Mouse (Mus musculus) CD4-positive helper T cell, adult 2 months (primary cell): ENCODE results near the gene Itih3.

Experiments used
- DNase-seq: peaks from one replicate; pipeline ENCODE4 v3.0.0-alpha.2; 2012; ENCODE audit warnings: low read depth, missing footprints, low spot score

The Itih3 gene

GRCm38 (mm10) chr14:30923375-30924105, at the start of gene Itih3:
Gene Itih3 (minus strand): TSS chr14:30923760.
- no peak for DNase-seq

DNA sequence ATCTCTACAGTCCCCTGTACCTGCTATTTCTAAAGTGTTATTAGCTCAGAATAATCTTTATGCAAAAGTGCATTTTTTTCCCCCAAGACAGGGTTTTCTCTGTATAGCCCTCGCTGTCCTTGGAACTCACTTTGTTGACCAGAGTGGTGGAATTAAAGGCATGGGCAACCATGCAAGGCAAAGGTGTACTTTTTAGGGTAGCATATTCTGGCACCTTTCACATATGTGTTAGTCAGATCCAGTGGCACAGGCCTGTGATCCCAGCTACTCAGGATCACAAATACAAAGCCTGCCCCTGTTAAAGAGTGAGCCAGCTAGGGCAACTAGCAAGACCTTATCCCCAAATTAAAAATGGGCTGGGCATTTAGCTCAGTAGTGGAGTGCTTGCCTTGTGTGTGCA, 36.8 kb upstream of the Itih3 start:
- no peak for DNase-seq

DNA sequence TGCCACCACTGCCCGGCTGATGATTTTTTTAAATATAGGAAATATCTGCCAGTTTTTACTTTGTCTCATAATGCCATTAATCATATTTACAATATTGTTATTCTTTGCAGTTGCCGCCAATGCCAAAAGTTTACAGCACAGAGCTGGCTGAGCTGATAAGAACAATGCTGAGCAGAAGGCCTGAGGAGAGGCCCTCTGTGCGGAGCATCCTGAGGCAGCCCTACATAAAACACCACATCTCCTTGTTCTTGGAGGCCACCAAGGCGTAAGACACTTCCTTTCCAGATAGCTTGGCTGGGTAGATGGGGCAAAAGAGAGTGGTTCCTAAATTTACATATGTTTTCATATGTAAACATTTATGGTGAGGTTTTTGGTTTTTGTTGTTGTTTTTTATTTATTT, 35.5 kb upstream of the Itih3 start:
- DNase-seq, result no peak

GRCm38 (mm10) chr14:30958517-30958916, 35.0 kb upstream of the Itih3 start:
- no peak for DNase-seq

GRCm38 (mm10) chr14:30951154-30951825, 27.7 kb upstream of the Itih3 start, which contains the start of gene Nek4:
Gene Nek4 (plus strand): TSS chr14:30951377.
- DNase-seq, result peak; percentile 94

- DNase-seq, result no peak
Measured at GRCm38 (mm10) chr14:30949986-30950385, 26.4 kb upstream of the Itih3 start.

DNA sequence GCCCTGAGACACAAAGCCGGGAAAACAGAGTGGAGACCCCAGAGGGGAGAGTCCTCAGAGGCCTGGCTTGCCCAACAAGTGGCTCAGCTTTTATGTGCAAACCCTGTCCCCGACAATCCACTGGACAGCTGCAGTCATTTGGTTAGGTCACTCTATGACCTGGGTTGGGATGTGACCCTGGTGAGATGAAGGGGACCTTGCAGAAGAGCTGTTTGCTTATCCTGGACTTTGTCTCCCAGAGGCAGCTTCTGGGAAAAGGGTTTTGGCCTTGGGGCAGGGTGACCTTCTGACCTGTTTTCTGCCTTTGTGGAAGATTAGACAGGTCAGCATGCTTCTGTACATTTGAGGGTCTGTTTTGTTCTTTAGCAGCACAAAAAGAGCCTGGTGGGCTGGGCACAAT, 21.2 kb upstream of the Itih3 start:
- no peak for DNase-seq

DNA sequence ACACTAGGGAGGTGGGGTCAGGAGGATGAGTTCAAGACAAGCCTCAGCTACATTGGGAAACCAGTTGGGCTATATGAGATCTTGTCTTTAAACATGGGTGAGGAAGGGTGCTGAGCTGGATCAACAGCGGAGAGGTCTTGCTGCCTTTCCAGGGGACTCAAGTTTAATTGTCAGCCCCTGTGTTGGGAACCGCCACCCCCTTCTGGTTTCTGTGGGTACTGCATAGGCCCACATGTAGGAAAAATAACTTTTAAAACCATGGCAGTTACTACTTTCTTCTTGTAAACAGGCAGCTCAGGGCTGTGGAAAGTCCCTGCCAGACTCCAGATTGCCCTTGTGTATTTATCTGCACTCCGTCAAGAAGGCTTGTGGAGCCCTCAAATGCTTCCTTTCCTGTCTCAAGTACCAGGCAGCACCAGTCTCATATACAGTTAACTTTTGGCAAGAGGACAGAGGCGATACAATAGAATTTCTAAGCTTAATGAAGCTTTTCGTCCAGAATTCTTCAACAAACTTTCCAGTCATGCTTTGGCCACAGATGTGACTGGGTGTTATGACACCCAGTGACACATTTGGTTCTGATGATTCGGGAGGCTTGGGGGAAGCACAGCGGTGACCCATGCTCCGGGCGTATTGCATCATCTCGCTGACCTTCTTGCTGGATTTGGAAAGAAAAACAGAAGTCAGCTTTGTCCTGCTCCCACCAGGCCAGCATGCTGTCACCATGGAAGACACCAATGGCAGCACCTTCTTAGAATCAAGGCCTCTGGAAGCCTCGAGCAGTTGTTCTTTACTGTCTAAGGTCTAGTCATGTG, 20.5 kb upstream of the Itih3 start:
- DNase-seq, result peak; percentile 41

- DNase-seq, result no peak
Measured at GRCm38 (mm10) chr14:30943038-30943437, 19.5 kb upstream of the Itih3 start, which contains the start of gene Itih1. Gene Itih1 (minus strand): TSS chr14:30943289.

DNA sequence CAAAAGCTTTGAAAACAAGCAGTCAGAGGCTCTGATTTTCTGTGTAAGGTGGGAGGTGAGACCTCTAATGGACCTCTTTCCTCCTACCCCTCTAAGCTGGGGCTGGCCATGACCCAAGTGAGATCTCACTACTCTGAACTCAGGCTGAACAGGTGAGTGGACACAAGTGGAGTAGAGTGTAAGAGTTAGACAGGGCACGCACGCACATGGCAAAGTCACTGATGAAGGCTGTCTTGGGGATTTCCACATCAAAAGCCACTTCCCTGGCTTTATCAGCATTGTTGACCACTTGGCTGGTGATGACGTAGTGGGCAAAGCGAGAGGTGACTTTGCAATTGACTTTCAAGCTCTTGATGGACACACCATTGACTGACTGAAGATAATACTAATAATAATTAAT, 18.7 kb upstream of the Itih3 start:
- DNase-seq, result no peak

DNA sequence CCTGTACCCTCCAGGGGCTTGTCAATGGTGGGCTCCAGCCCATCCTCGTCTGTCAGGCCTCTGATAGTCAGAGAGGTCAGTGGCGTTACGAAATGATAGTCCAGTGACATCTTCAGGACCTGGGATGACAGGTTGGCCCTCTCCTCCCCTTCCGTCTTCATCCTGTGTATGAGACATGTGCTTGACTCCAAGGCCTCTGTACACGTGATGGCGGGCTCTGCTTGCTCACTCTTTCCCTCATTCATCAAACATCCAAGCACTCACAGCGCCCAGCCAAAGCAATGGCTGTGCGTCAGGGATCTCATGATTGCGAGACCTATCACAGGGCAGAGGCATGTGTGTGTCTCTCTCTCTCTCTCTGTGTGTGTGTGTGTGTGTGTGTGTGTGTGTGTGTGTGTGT, 9.8 kb upstream of the Itih3 start:
- DNase-seq, result no peak

DNA sequence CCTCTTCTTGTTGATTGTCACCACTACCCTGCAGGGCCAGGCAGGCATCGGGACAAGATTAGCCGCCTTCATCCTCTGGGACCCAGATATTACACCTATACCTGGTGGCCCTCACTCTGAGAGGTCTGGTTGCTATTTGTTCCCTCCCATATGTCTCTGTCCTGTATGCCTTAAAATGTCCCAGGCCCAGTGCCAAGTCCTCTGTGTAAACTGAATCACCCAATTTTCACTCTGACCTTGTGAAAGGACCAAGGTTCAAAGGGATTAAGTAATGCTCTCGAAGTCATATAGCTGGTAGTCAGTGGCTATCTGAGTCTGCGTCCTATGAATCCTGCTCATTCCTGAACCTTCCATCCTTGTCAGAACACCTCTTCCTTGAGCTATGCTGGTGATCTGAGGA, 6.8 kb upstream of the Itih3 start:
- no peak for DNase-seq

DNA sequence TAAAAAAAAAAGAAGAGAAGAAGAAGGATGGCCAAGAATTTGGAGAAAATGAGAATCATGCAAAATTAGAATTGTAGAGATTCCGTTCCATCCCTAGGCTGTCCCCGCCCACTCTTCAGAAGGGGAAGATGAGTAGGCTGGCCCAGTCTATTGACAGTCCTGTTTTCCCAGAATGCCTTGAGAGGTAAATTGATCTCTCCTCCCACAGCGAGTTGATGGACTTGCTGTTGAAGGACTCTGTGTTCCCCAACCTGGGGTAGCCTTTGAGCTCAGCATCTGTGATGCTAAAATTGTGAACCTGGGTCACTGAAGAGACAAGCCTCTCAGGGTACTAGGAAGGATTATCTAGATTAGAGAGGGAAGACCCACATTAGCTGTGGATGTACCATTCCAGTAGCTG, 1.9 kb upstream of the Itih3 start:
- no peak for DNase-seq

DNA sequence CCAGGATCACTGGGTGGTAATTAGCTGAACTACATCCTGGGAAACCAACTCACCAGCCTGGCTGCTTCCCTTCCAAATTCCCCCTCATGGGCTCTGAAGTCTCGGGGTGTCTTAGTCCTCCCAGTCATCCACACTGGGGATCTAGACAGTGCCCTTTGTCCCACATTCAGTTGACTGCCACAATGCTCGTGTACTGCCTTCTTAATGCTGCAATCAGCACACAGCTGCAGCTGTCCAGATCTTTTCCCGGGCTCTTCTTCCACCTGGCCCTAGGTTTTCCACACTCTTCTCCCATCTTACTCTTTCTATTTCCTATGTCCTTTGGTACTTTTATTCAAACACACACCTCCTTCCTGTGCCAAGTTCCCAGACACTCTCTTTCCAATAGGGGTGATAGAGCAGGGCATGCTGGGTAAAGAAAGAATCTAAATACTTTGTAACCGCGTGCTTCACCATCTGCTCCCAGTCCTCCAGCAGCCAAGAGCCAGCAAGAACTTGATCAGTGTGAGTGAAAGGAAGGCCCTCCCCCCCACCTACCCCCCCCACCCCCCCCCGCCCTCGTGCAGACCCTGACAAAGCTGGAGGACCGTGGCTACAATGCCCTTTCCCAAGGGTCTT, 1.4 kb downstream of the Itih3 start:
- no peak for DNase-seq

DNA sequence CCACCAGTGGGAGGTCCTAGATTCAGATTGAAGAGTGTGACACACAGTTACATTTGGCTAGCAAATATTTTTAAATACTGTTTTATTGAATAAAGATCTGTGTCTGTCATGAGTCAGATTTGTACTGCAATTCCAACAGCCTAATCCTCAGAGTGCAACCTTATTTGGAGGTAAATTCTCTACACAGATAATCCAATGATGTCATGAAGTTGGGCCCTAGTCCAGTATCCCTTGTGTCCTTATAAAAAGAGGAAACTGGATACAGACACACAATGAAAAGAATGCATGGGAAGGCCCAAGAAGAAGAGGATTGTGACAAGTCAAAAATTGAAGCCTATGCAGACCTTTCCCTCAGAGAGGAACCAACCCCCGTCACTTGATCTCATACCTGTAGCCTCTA, 7.0 kb downstream of the Itih3 start:
- no peak for DNase-seq

DNA sequence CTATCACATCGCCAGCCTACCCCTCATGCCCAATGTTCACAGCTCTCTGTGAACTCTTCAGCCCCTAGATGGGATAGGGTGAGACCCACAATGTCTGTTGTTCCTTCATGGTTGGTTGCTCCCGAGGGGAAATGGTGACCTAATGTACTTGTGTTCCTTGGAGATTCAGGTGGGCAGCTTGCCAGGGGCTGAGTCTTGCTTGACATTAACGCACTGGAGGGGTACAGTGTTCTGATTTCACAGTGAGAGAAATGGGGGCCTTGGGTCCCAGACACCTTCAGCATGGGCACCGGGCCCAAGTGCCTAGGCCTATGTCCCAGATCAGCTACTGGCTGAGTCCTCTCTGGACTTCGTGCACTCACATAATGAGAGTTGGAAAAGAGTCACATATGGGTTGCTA, 10.2 kb downstream of the Itih3 start:
- DNase-seq, result no peak

- DNase-seq, result no peak
Measured at GRCm38 (mm10) chr14:30912641-30913040, 10.9 kb downstream of the Itih3 start.

DNA sequence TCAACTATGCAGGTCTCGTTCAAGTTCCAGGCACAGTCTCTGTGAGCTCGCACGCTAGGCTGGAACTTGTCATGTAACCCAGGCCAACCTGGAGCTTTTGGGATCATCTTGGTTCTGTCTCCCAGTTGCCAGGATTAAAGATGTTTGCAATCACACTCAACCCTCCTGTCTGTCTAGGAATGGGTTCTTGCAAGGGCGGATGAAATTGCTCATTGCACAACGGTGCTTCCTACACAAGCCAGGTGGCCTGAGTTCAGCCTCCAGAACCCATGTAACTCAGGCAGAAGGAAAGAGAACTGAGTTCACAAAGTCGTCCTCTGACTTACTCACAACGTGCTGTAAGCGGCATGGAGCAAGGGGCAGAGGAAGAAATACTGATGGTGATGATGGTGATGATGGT, 12.4 kb downstream of the Itih3 start:
- no peak for DNase-seq

DNA sequence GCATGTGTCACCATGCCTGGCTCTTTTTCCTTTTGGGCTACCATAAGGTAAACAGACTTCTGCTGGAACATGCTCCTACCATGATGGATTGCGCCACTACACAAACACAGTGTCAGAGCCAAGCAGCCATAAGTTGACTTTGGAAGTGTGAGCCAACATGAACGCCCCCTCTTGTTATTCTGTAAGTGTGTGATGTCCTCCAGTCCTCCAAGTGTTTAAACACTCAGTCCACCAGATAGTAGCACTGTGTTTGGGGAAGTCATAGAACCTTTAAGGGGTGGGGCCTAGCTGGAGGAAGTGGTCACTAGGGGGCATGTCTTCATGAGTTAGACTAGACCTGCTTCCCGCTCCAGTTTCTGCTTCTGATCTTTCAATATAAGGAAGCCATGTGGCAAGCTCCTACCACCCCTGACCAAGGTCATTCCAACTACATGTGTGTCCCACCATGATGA, 15.7 kb downstream of the Itih3 start:
- no peak for DNase-seq

GRCm38 (mm10) chr14:30906001-30906400, 17.6 kb downstream of the Itih3 start:
- DNase-seq, result no peak

DNA sequence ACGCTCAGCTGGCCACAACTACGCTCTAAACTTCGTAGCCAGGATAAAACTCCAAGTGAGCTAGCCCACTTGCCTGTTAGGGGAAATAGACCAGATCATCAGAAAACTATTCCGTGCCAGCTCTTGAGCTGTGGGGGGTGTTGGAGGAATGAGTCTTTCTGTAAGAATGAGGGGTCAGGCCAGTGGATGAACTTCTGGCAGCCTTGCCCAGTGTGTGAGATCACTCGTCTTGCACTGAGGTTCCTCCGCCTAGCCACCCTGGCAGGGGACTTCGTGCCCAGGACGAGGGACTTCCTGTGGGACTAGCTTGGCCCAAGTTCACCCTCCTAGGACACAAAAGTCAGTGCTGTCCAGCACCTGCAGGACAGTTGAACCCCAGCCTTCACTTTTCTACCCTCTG, 19.3 kb downstream of the Itih3 start:
- DNase-seq, result no peak

DNA sequence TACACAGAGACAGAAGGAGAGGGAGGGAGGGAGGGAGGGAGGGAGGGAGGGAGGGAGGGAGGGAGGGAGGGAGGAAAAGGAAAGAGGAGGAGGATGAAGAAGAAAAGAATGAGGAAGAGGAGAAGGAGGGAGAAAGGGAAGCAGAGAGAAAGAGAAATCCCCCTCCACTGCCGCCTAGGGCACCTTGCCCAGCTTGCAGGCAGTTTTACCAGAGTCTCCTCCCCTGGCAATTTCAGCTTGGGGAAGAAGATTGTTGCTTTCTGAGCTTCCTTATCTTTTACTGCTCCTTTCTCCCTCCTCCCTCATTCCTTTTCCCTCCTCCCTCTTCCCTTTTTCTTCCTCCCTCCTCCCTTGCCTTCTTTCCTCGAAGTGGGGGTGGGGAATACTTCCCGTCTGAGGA, 20.5 kb downstream of the Itih3 start:
- no peak for DNase-seq
